Mouse (Mus musculus): Measurements from ENCODE around the gene Ifna16. TPM values are rescaled to one million over a fixed set of nuclear protein-coding genes. Genes with fewer than 3 reads are reported as not detected.
A peak's percentile ranks its signal among the peaks of the same experiment; 100 is the strongest.

Gene Ifna16
- polyA plus RNA-seq, 1 experiment from 2014 or later, result not detected

DNA sequence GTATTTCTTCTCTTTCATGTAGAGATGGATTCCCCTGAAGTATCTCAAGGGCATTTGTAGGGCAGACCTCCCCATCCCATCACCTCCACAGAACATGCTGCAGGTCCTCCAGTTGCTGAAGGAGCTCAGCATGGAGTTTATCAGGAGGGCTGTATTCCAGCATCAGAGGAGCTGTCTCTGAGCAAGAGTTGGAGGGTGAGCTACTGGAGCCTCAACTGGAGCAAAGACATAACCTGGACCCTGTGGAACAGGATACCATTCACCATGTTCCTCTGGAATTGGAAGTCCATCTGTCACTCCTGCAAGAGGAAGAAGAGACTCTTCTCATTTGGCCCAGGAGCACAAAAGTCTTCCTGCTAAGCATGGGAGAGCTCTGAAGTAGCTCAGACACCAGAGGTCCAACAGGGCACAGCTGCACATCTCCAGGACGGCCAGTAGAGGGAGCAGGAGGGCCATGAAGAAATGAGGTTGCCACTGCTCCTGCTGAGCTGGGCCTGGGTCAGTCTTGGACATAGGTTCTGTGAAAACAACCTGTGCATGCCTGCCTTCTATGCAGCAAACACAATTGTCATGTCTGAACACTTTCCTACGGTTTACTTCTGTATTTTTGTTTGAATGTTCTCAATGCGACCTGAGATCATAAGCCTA lies 19.6 kb upstream of the Ifna16 start:
- no peaks in the 10 kb centered on the region for H3K9me3 ChIP-seq (replicated peaks)
- no peak overlapping the region for H3K27ac ChIP-seq
- no peak overlapping the region for H3K4me3 ChIP-seq
- no peaks in the 10 kb centered on the region for H3K4me1 ChIP-seq
- 25% methylated on average over 3 of the region's 3 CpGs for WGBS (ENCODE audit: insufficient replicate concordance)
- no peak overlapping the region for H3K9ac ChIP-seq
- no peaks in the 10 kb centered on the region for H3K36me3 ChIP-seq
- H3K4me2 ChIP-seq, result no peak overlapping the region
- peaks cover 11% of the 10 kb centered on the region; the same call in 1 of the 2 replicates for H3K27me3 ChIP-seq (replicated peaks)
- no peak for ATAC-seq

DNA sequence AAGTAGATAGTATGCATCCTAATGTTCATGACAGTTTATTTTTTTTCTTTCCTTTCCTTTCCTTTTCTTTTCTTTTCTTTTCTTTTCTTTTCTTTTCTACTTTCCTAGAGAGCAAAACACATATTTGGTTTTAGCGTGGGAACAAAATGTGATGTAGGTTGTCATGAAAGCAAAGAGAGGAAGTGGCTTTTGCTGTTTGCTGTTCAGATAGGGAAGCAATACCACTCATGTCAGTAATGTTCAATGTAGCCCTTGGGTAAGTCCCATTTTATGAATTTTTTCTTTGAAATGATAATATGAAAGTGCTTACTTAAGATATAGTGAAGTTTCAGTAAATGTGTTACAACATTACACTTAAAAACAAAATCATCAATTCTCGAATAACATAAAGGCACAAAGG lies 16.7 kb upstream of the Ifna16 start:
- Histone ChIP-seq H3K4me1 (no peaks in the 10 kb centered on the region), H3K9ac (no peak overlapping the region), H3K9me3 (replicated peaks) (no peaks in the 10 kb centered on the region), H3K4me2 (no peak overlapping the region), H3K27ac (no peak overlapping the region), H3K36me3 (no peaks in the 10 kb centered on the region), H3K27me3 (replicated peaks) (peaks cover 11% of the 10 kb centered on the region; the same call in 1 of the 2 replicates), H3K4me3 (no peak overlapping the region)
- ATAC-seq, result no peak
- WGBS (ENCODE audit: insufficient replicate concordance), result 42% methylated on average over 2 of the region's 2 CpGs

GRCm38 (mm10) chr4:88692537-88692936 lies 15.8 kb upstream of the Ifna16 start:
- ATAC-seq, result no peak
- WGBS (ENCODE audit: insufficient replicate concordance), result 41% methylated on average over 1 of the region's 1 CpGs
- no peaks in the 10 kb centered on the region for H3K4me1 ChIP-seq
- no peaks in the 10 kb centered on the region for H3K36me3 ChIP-seq
- no peak overlapping the region for H3K4me3 ChIP-seq
- no peak overlapping the region for H3K9ac ChIP-seq
- no peaks in the 10 kb centered on the region for H3K9me3 ChIP-seq (replicated peaks)
- peaks cover 11% of the 10 kb centered on the region; the same call in 1 of the 2 replicates for H3K27me3 ChIP-seq (replicated peaks)
- no peak overlapping the region for H3K27ac ChIP-seq
- H3K4me2 ChIP-seq, result no peak overlapping the region

- peaks cover 11% of the 10 kb centered on the region; the same call in 1 of the 2 replicates for H3K27me3 ChIP-seq (replicated peaks)
- 47% methylated on average over 2 of the region's 2 CpGs for WGBS (ENCODE audit: insufficient replicate concordance)
- no peak within 1 kb of the TSS for H3K4me3 ChIP-seq
- no peak within 1 kb of the TSS for H3K27ac ChIP-seq
- no peaks in the 10 kb centered on the region for H3K4me1 ChIP-seq
- ATAC-seq, result no peak
- H3K4me2 ChIP-seq, result no peak within 1 kb of the TSS
- H3K36me3 ChIP-seq, result no peaks in the 10 kb centered on the region
- no peak within 1 kb of the TSS for H3K9ac ChIP-seq
- no peaks in the 10 kb centered on the region for H3K9me3 ChIP-seq (replicated peaks)
Measured at GRCm38 (mm10) chr4:88691259-88691658, 14.5 kb upstream of the Ifna16 start, which contains the start of gene Ifnab. Ifnab (minus strand) TSS chr4:88691359.

- Histone ChIP-seq H3K27ac (no peak within 1 kb of the TSS), H3K27me3 (replicated peaks) (no peaks in the 10 kb centered on the region), H3K36me3 (no peaks in the 10 kb centered on the region), H3K9me3 (replicated peaks) (no peaks in the 10 kb centered on the region), H3K4me1 (no peaks in the 10 kb centered on the region), H3K4me3 (no peak within 1 kb of the TSS), H3K9ac (no peak within 1 kb of the TSS), H3K4me2 (no peak within 1 kb of the TSS)
- 85% methylated on average over 1 of the region's 1 CpGs for WGBS (ENCODE audit: insufficient replicate concordance)
- ATAC-seq, result no peak
Measured at GRCm38 (mm10) chr4:88683812-88684211, 7.1 kb upstream of the Ifna16 start, which contains the start of gene Ifna2. Ifna2 (minus strand) TSS chr4:88683912.

DNA sequence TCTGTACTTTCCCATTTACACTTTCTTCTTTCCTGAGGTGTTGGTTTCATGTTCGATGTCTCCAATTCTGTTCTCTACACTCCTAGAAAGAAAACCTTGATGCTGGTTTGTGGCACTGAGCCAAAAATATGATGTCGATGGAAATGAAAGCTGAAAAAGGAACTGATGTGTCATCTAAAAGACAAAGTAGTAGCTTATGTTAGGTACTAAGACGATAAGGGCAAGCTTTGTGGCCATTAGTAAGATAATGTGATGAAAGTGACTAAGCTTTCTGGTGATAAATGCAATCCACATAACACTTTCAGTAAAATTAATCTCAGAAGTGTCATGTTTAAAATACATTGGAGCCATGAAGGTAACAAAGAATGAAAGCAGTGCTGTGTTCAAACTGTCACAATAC lies 4.6 kb upstream of the Ifna16 start:
- H3K27ac ChIP-seq, result no peak overlapping the region
- 52% methylated on average over 3 of the region's 3 CpGs for WGBS (ENCODE audit: insufficient replicate concordance)

DNA sequence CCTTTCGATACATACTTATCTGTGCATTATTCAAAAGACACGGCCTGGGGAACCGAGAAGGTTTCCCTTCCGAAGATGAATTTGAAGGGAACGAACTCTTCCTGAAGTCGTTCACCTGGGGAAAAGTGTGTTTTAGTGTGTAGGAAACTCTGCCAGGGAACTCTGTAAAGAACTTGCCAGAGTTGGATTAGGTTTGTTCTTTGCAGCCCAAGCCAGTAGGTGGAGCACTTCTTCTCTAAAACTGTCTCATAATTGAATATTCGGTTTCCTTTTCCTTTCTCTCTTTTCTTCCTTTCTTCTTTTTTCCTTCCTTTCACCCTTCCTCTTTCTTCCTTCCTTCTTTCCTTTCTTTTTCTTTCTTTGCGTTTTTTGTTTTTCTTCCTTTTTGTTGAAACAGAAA lies 3.6 kb upstream of the Ifna16 start:
- Histone ChIP-seq H3K27me3 (replicated peaks) (no peaks in the 10 kb centered on the region), H3K27ac (no peak overlapping the region), H3K4me2 (no peak overlapping the region), H3K4me1 (no peaks in the 10 kb centered on the region), H3K36me3 (no peaks in the 10 kb centered on the region), H3K4me3 (no peak overlapping the region), H3K9ac (no peak overlapping the region), H3K9me3 (replicated peaks) (no peaks in the 10 kb centered on the region)
- ATAC-seq, result no peak
- WGBS (ENCODE audit: insufficient replicate concordance), result 31% methylated on average over 8 of the region's 8 CpGs

More for the DNA sequence above, 4.6 kb upstream of the Ifna16 start:
- Histone ChIP-seq H3K27me3 (replicated peaks) (no peaks in the 10 kb centered on the region), H3K9me3 (replicated peaks) (no peaks in the 10 kb centered on the region), H3K4me1 (no peaks in the 10 kb centered on the region), H3K4me2 (no peak overlapping the region), H3K36me3 (no peaks in the 10 kb centered on the region), H3K9ac (no peak overlapping the region), H3K4me3 (no peak overlapping the region)
- ATAC-seq, result no peak

DNA sequence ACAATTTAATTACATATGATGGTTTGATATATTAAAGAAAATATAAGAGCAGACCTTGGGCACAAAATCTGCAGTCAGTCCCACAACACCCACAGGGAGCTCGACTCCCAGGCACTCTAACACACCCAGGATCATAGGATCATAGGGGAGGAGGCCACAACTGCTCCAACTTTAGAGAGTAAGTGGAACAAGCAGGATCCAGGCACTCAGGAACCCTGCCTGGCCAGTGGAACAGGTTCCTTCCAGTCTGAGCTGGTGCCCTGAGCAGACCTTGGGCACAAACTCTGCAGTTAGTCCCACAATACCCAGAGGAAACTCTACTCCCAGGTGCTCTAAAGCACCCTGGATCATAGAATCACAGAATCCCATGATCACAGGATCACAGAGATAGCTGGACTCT lies 21.3 kb downstream of the Ifna16 start:
- no peaks in the 10 kb centered on the region for H3K36me3 ChIP-seq
- WGBS (ENCODE audit: insufficient replicate concordance), result 21% methylated on average over 1 of the region's 1 CpGs
- no peak overlapping the region for H3K4me2 ChIP-seq
- H3K4me3 ChIP-seq, result no peak overlapping the region
- no peak for ATAC-seq
- H3K27me3 ChIP-seq (replicated peaks), result no peaks in the 10 kb centered on the region
- no peaks in the 10 kb centered on the region for H3K9me3 ChIP-seq (replicated peaks)
- no peak overlapping the region for H3K9ac ChIP-seq
- no peak overlapping the region for H3K27ac ChIP-seq
- H3K4me1 ChIP-seq, result no peaks in the 10 kb centered on the region

DNA sequence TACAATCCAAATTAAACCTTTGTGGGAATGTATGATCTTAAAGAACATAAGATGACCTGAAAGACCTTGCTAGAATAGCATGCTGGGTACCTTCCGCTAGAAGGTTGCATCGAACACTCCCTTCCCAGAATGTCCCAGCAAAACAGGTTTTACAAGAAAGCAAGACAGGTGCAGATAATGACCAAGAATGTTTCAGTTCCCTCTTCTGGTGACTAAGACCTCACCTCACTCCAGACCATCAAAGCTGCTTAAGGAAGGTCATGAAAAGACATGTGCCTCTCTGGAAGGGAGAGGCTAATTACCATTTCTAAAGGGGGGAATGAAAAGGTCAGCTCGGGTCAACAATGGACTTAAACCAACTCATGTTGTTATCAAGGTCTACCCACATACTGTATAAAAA lies 23.1 kb downstream of the Ifna16 start:
- no peak for ATAC-seq
- Histone ChIP-seq H3K27me3 (replicated peaks) (no peaks in the 10 kb centered on the region), H3K4me3 (no peak overlapping the region), H3K27ac (no peak overlapping the region), H3K9me3 (replicated peaks) (no peaks in the 10 kb centered on the region), H3K4me1 (no peaks in the 10 kb centered on the region), H3K4me2 (no peak overlapping the region), H3K36me3 (no peaks in the 10 kb centered on the region), H3K9ac (no peak overlapping the region)
- 64% methylated on average over 3 of the region's 3 CpGs for WGBS (ENCODE audit: insufficient replicate concordance)

DNA sequence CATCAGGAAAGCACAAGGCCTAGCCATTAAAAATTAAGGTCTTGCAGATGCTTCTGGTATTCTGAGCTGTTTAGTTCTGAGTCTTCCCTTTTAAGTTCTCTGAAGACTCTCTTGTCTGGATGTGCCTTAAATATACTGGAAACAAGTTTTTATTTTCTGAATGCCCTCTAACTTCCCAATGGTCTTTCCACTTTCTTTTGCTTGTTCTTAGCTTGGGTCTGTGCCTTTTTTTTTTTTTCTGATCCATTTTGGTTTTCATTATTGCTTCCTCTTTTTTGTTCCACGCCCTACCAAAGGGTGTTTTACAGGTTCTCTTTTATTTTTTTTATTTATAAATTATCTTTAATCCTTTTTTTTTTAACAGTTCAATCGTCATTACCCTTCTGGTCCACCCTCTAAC lies 32.4 kb downstream of the Ifna16 start, which contains the start of gene Ifna13:
Gene Ifna13, minus strand, starts transcription at position 101 of the 400 bp plus-strand sequence.
- WGBS (ENCODE audit: insufficient replicate concordance), result 35% methylated on average over 2 of the region's 2 CpGs
- Histone ChIP-seq H3K4me1 (no peaks in the 10 kb centered on the region), H3K36me3 (no peaks in the 10 kb centered on the region), H3K9ac (no peak within 1 kb of the TSS), H3K27me3 (replicated peaks) (no peaks in the 10 kb centered on the region), H3K4me2 (no peak within 1 kb of the TSS), H3K4me3 (no peak within 1 kb of the TSS), H3K27ac (no peak within 1 kb of the TSS), H3K9me3 (replicated peaks) (no peaks in the 10 kb centered on the region)
- no peak for ATAC-seq

DNA sequence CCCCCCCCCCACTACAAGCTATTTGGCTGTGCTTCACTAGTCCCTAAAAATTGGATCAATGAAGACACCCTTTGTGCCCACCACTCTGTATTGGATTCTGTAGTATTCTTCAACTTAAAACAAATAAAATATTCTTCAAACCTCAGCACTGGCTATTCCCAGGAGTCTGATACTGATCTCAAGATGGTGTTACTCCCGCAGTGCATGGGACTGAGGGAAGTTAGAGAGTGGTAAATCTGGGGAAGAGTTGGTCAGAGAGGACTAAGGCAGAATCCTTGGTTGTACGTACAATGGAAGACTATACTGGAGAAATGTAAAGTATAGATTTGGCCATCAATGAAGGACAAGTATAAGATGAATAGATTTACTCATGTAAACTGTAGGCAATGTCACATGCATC lies 34.2 kb downstream of the Ifna16 start:
- H3K4me2 ChIP-seq, result no peak overlapping the region
- H3K27ac ChIP-seq, result no peak overlapping the region
- ATAC-seq, result no peak
- H3K36me3 ChIP-seq, result no peaks in the 10 kb centered on the region
- no peak overlapping the region for H3K9ac ChIP-seq
- no peaks in the 10 kb centered on the region for H3K4me1 ChIP-seq
- WGBS (ENCODE audit: insufficient replicate concordance), result 23% methylated on average over 2 of the region's 2 CpGs
- no peaks in the 10 kb centered on the region for H3K9me3 ChIP-seq (replicated peaks)
- H3K27me3 ChIP-seq (replicated peaks), result no peaks in the 10 kb centered on the region
- no peak overlapping the region for H3K4me3 ChIP-seq

DNA sequence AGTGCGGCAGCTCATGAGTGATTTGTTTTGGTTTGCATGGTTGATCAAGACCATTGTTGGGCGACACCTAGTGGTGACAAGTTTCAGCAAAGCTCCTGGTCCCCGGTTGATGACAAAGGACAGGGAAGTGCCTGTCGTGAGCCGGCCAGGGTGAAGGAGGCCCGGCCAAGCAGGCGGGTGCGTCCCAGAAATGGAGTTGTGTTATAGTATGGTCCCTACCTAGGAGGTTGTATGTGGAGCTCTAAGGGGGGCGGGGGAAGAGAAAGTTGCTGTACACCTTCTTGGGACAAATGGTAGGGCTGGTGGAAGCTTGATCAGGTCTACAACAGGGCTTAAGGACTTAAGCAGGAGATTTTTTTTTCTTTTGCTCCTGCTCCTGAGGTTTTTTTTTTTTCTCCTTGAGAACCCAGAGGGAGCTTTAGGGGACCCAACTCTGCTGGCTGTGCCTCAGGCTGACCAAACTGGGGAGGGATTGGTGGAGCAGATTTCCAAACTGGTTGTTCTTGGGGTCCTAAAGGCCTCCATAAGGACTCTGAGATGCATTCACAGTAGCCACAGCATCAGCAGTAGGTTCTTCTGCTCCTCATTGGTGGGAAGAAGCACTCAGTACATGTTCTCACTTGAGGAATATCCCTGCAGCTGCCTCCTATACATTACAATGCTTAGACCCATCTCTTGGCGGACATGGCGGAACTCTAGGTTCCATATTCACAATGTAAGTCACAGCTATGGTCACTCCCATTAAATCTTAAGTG lies 35.5 kb downstream of the Ifna16 start:
- no peak overlapping the region for H3K27ac ChIP-seq
- no peak overlapping the region for H3K9ac ChIP-seq
- H3K27me3 ChIP-seq (replicated peaks), result no peaks in the 10 kb centered on the region
- peak; percentile 84 for ATAC-seq
- WGBS (ENCODE audit: insufficient replicate concordance), result 25% methylated on average over 11 of the region's 11 CpGs
- peak overlapping the region; percentile 37 for H3K4me3 ChIP-seq
- no peaks in the 10 kb centered on the region for H3K9me3 ChIP-seq (replicated peaks)
- H3K4me1 ChIP-seq, result no peaks in the 10 kb centered on the region
- no peaks in the 10 kb centered on the region for H3K36me3 ChIP-seq
- H3K4me2 ChIP-seq, result peak overlapping the region; percentile 54
